Mouse (Mus musculus) neural tube, embryonic 11.5 days (tissue): ENCODE data around the gene Rasal2. TPM values are rescaled to one million over a fixed set of nuclear protein-coding genes. Genes with fewer than 3 reads are reported as not detected.

Experiments used
- ATAC-seq: fragments of 200-750 bp; cut with Nextera tagmentation; 2 replicates; pipeline ENCODE4 v1.8.0; 2017; ENCODE audit warnings: moderate number of reproducible peaks, mild to moderate bottlenecking, moderate TSS enrichment, moderate library complexity; ENCODE audit not compliant: insufficient read depth, low FRiP score, low TSS enrichment
- DNase-seq: peaks from one replicate; pipeline ENCODE4 v3.0.0-alpha.2; 2015; ENCODE audit warnings: low spot score
- H3K27ac ChIP-seq: fragments of 300-500 bp; sonication (generic); 2 replicates; pipeline ENCODE4 v1.5.1; 2014; ENCODE audit warnings: low read depth, mild to moderate bottlenecking, low read length
- H3K27me3 ChIP-seq: fragments of 300-500 bp; sonication (generic); 2 replicates; pipeline ENCODE4 v1.6.1; 2014; ENCODE audit warnings: mild to moderate bottlenecking, low read length, mixed read lengths; ENCODE audit not compliant: control insufficient read depth, insufficient read depth
- H3K36me3 ChIP-seq: fragments of 300-500 bp; sonication (generic); 2 replicates; pipeline ENCODE4 v1.6.1; 2014; ENCODE audit warnings: mild to moderate bottlenecking, low read length, moderate library complexity, mixed read lengths; ENCODE audit not compliant: control insufficient read depth, insufficient read depth
- H3K4me1 ChIP-seq: fragments of 300-500 bp; sonication (generic); 2 replicates; pipeline ENCODE4 v1.6.1; 2014; ENCODE audit warnings: low read length, mixed read lengths; ENCODE audit not compliant: control insufficient read depth, insufficient read depth
- H3K4me2 ChIP-seq: fragments of 300-500 bp; sonication (generic); 2 replicates; pipeline ENCODE4 v1.6.1; 2014; ENCODE audit warnings: low read depth, mild to moderate bottlenecking, moderate library complexity
- H3K4me3 ChIP-seq: fragments of 300-500 bp; sonication (generic); 2 replicates; pipeline ENCODE4 v1.5.1; 2014; ENCODE audit warnings: low read depth, low read length
- H3K9ac ChIP-seq: fragments of 300-500 bp; sonication (generic); 2 replicates; pipeline ENCODE4 v1.6.1; 2014; ENCODE audit warnings: mild to moderate bottlenecking, low read length
- H3K9me3 ChIP-seq: fragments of 300-500 bp; sonication (generic); 2 replicates; pipeline ENCODE4 v1.6.1; 2016; ENCODE audit warnings: low read length; ENCODE audit not compliant: control insufficient read depth
- WGBS: fragments of 180-500 bp; shearing (Covaris S2); extraction: QIAGEN DNeasy Blood & Tissue Kit; methylation state at CpG from one replicate; pipeline ENCODE4 v1.1.7; 2014; 5-methylcytosine and 5-hydroxymethylcytosine counted together
- polyA plus RNA-seq: library from polyadenylated mRNA; unstranded; fragments of >200 nt; fragmentation: Nextera tagmentation; extraction: Ambion mirVana; gene quantifications from 2 replicates; pipeline ENCODE4 v1.2.1, GENCODE M21; 2014

The Rasal2 gene
- polyA plus RNA-seq, 1 experiment from 2014 or later: 19.8 TPM

- Histone ChIP-seq H3K36me3 (no peaks in the 10 kb centered on the region), H3K9ac (no peak overlapping the region), H3K4me1 (no peaks in the 10 kb centered on the region), H3K4me2 (no peak overlapping the region), H3K9me3 (no peaks in the 10 kb centered on the region), H3K27ac (no peak overlapping the region), H3K4me3 (no peak overlapping the region), H3K27me3 (no peaks in the 10 kb centered on the region)
- WGBS: 82% methylated on average over 3 of the region's 3 CpGs
- no peak for ATAC-seq
- DNase-seq: no peak
These were observed 77.6 kb downstream of the Rasal2 start for GRCm38 (mm10) chr1:157334834-157335233.

- Histone ChIP-seq H3K36me3 (no peaks in the 10 kb centered on the region), H3K27me3 (no peaks in the 10 kb centered on the region), H3K9ac (no peak overlapping the region), H3K27ac (no peak overlapping the region), H3K4me2 (no peak overlapping the region), H3K9me3 (no peaks in the 10 kb centered on the region), H3K4me3 (no peak overlapping the region), H3K4me1 (no peaks in the 10 kb centered on the region)
- DNase-seq: no peak
- no peak for ATAC-seq
These were observed 84.3 kb downstream of the Rasal2 start for GRCm38 (mm10) chr1:157328068-157328467.

GRCm38 (mm10) chr1:157323091-157323490 is 89.3 kb downstream of the Rasal2 start:
- no peaks in the 10 kb centered on the region for H3K9me3 ChIP-seq
- no peak overlapping the region for H3K4me2 ChIP-seq
- no peaks in the 10 kb centered on the region for H3K27me3 ChIP-seq
- H3K4me3 ChIP-seq: no peak overlapping the region
- H3K36me3 ChIP-seq: no peaks in the 10 kb centered on the region
- no peak for DNase-seq
- WGBS: 93% methylated on average over 1 of the region's 1 CpGs
- no peak for ATAC-seq
- H3K27ac ChIP-seq: no peak overlapping the region
- no peak overlapping the region for H3K9ac ChIP-seq
- no peaks in the 10 kb centered on the region for H3K4me1 ChIP-seq

GRCm38 (mm10) chr1:157318896-157319295 is 93.5 kb downstream of the Rasal2 start:
- 96% methylated on average over 4 of the region's 4 CpGs for WGBS
- ATAC-seq: no peak

GRCm38 (mm10) chr1:157301266-157301665 is 111.1 kb downstream of the Rasal2 start:
- no peaks in the 10 kb centered on the region for H3K4me1 ChIP-seq
- no peak overlapping the region for H3K9ac ChIP-seq
- H3K4me3 ChIP-seq: no peak overlapping the region
- 84% methylated on average over 1 of the region's 1 CpGs for WGBS
- no peak overlapping the region for H3K27ac ChIP-seq
- H3K9me3 ChIP-seq: no peaks in the 10 kb centered on the region
- no peaks in the 10 kb centered on the region for H3K27me3 ChIP-seq
- H3K4me2 ChIP-seq: no peak overlapping the region
- H3K36me3 ChIP-seq: no peaks in the 10 kb centered on the region
- no peak for ATAC-seq
- no peak for DNase-seq

More at GRCm38 (mm10) chr1:157318896-157319295, 93.5 kb downstream of the Rasal2 start:
- H3K4me3 ChIP-seq: no peak overlapping the region
- H3K9me3 ChIP-seq: no peaks in the 10 kb centered on the region
- H3K4me2 ChIP-seq: no peak overlapping the region
- no peak overlapping the region for H3K9ac ChIP-seq
- H3K36me3 ChIP-seq: no peaks in the 10 kb centered on the region
- H3K4me1 ChIP-seq: no peaks in the 10 kb centered on the region
- no peak for DNase-seq
- no peak overlapping the region for H3K27ac ChIP-seq
- H3K27me3 ChIP-seq: no peaks in the 10 kb centered on the region

- no peak for DNase-seq
- H3K9me3 ChIP-seq: no peaks in the 10 kb centered on the region
- ATAC-seq: no peak
- H3K36me3 ChIP-seq: no peaks in the 10 kb centered on the region
- H3K4me2 ChIP-seq: no peak overlapping the region
- WGBS: 85% methylated on average over 2 of the region's 2 CpGs
- no peaks in the 10 kb centered on the region for H3K4me1 ChIP-seq
- no peak overlapping the region for H3K4me3 ChIP-seq
- H3K9ac ChIP-seq: no peak overlapping the region
- H3K27ac ChIP-seq: no peak overlapping the region
- H3K27me3 ChIP-seq: no peaks in the 10 kb centered on the region
These were observed 112.8 kb downstream of the Rasal2 start for GRCm38 (mm10) chr1:157299559-157299958.

GRCm38 (mm10) chr1:157298990-157299389 is 113.4 kb downstream of the Rasal2 start:
- WGBS: 82% methylated on average over 2 of the region's 2 CpGs
- Histone ChIP-seq H3K4me3 (no peak overlapping the region), H3K9ac (no peak overlapping the region), H3K27ac (no peak overlapping the region), H3K27me3 (no peaks in the 10 kb centered on the region), H3K4me2 (no peak overlapping the region), H3K36me3 (no peaks in the 10 kb centered on the region), H3K4me1 (no peaks in the 10 kb centered on the region), H3K9me3 (no peaks in the 10 kb centered on the region)
- no peak for DNase-seq
- ATAC-seq: no peak

GRCm38 (mm10) chr1:157297137-157297536 is 115.3 kb downstream of the Rasal2 start:
- Histone ChIP-seq H3K4me3 (no peak overlapping the region), H3K27me3 (no peaks in the 10 kb centered on the region), H3K9ac (no peak overlapping the region), H3K4me1 (no peaks in the 10 kb centered on the region), H3K36me3 (no peaks in the 10 kb centered on the region), H3K9me3 (no peaks in the 10 kb centered on the region), H3K27ac (no peak overlapping the region), H3K4me2 (no peak overlapping the region)
- 96% methylated on average over 1 of the region's 1 CpGs for WGBS
- ATAC-seq (no peak), DNase-seq (no peak)

GRCm38 (mm10) chr1:157295868-157296267 is 116.5 kb downstream of the Rasal2 start:
- Histone ChIP-seq H3K4me1 (no peaks in the 10 kb centered on the region), H3K4me3 (no peak overlapping the region), H3K9me3 (no peaks in the 10 kb centered on the region), H3K27ac (no peak overlapping the region), H3K27me3 (no peaks in the 10 kb centered on the region), H3K9ac (no peak overlapping the region), H3K36me3 (no peaks in the 10 kb centered on the region), H3K4me2 (no peak overlapping the region)
- ATAC-seq (no peak), DNase-seq (no peak)
- WGBS: 84% methylated on average over 3 of the region's 3 CpGs
